Mouse (Mus musculus) limb, embryonic 12.5 days (tissue): ENCODE measurements around the gene Heatr3. TPM values are rescaled to one million over a fixed set of nuclear protein-coding genes. Genes with fewer than 3 reads are reported as not detected.

Source experiments
- ATAC-seq: fragments of 200-750 bp; cut with Nextera tagmentation; 2 replicates; pipeline ENCODE4 v1.8.0; 2017; ENCODE audit warnings: low read depth, moderate TSS enrichment; ENCODE audit not compliant: insufficient number of reproducible peaks, insufficient read depth, low FRiP score, low TSS enrichment
- H3K27ac ChIP-seq: fragments of 300-500 bp; sonication (generic); 2 replicates; pipeline ENCODE4 v1.5.1; 2016; ENCODE audit warnings: mild to moderate bottlenecking, moderate library complexity
- H3K27me3 ChIP-seq: fragments of 300-500 bp; sonication (generic); 2 replicates; pipeline ENCODE4 v1.6.1; 2016; ENCODE audit warnings: mild to moderate bottlenecking, moderate library complexity
- H3K36me3 ChIP-seq: fragments of 300-500 bp; sonication (generic); 2 replicates; pipeline ENCODE4 v1.6.1; 2016; ENCODE audit warnings: mild to moderate bottlenecking, moderate library complexity
- H3K4me1 ChIP-seq: fragments of 300-500 bp; sonication (generic); replicated peaks from 2 replicates; pipeline ENCODE4 v1.6.1; 2016
- H3K4me2 ChIP-seq: fragments of 300-500 bp; sonication (generic); 2 replicates; pipeline ENCODE4 v1.6.1; 2016; ENCODE audit warnings: mild to moderate bottlenecking, moderate library complexity
- H3K4me3 ChIP-seq: fragments of 300-500 bp; sonication (generic); replicated peaks from 2 replicates; pipeline ENCODE4 v1.5.1; 2016; ENCODE audit warnings: mild to moderate bottlenecking
- H3K9ac ChIP-seq: fragments of 300-500 bp; sonication (generic); replicated peaks from 2 replicates; pipeline ENCODE4 v1.6.1; 2016; ENCODE audit warnings: mild to moderate bottlenecking, moderate library complexity
- H3K9me3 ChIP-seq: fragments of 300-500 bp; sonication (generic); 2 replicates; pipeline ENCODE4 v1.6.1; 2016; ENCODE audit warnings: mild to moderate bottlenecking, moderate library complexity
- WGBS: fragments of 180-500 bp; shearing (Covaris S2); methylation state at CpG from one replicate; pipeline ENCODE4 v1.1.7; 2016; 5-methylcytosine and 5-hydroxymethylcytosine counted together
- polyA plus RNA-seq: library from polyadenylated mRNA; unstranded; fragments of >200 nt; fragmentation: Nextera tagmentation; extraction: Ambion mirVana; gene quantifications from 2 replicates; pipeline ENCODE4 v1.2.1, GENCODE M21; 2016

The Heatr3 gene
- polyA plus RNA-seq, result 55.5 and 56.2 TPM in 2 replicates

DNA sequence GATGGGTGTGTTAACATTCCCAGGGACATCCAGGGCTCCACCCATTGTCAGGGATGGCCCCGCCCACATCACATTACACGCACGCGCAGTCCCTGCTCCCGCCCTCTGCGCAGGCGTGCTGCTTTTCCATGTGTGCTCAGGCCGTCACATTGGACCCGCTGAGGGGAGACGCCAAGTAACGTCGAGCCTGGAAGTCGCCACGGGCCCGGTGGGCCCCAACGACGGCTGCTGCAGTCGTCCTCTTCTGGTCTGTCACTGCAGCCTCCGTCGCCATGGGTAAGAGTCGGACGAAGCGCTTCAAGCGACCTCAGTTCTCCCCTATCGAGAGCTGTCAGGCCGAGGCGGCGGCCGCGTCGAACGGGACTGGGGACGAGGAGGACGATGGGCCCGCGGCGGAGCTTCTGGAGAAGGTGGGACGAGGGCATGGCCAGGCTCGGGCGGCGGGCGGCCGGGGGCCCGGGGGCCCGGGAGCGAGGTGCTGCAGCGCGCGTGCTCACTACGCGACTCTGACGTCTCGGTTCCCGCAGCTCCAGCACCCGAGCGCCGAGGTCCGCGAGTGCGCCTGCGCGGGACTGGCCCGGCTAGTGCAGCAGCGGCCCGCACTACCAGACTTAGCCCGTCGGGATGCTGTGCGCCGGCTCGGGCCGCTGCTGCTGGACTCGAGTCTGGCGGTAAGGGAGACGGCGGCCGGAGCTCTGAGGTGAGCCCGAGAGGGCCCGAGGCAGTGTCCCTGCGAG is at the start of gene Heatr3:
Gene Heatr3, plus strand, starts transcription at position 108 of the 737 bp plus-strand sequence.
- Histone ChIP-seq H3K9ac (peak within 1 kb of the TSS; percentile 80), H3K4me3 (peak within 1 kb of the TSS; percentile 86), H3K27me3 (no peaks in the 10 kb centered on the region), H3K36me3 (peaks cover 65% of the 10 kb centered on the region), H3K4me2 (peak within 1 kb of the TSS; percentile 70), H3K27ac (peak within 1 kb of the TSS; percentile 89), H3K9me3 (no peaks in the 10 kb centered on the region), H3K4me1 (0 out of 2 replicates have a peak, but pooled peaks cover 6% of the 10 kb centered on the region)
- peak; percentile 96 for ATAC-seq
- WGBS, result under 1% methylated on average over 70 of the region's 79 CpGs

DNA sequence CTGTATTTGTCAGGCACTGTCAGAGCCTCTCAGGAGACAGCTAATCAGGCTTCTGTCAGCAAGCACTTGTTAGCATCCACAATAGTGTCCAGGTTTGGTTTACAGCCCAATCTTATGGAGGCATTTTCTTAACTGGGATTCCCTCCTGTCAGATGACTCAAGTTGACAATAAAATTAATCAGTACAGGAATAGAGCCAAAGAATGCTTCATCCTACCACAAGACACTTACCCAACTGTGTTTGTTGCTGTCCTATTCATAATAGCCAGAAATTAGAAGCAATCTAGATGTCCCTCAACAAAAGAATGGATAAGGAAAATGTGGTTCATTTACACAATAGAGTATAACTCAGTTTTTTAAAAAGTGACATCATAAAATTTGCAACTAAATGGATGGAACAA is 49.6 kb upstream of the Heatr3 start:
- no peak overlapping the region for H3K27ac ChIP-seq
- no peak overlapping the region for H3K4me3 ChIP-seq
- no peak for ATAC-seq

DNA sequence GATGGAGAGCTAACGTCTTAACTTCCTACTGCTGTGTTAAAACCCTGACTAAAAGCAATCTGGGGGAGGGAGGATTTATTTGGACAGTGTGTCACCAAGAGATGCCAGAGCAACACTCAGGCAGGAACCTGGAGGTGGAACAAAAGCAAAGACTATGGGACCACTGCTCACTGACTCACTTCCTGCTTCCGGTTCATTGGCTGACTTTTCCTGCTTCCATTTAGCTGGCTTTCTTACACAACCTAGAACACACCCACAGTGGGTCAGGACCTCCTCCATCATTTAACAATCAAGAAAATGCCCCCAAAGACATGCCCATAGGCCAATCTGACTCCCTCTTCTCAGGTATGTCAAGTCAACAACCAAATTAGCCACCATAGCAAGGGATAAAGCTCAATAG is 46.0 kb upstream of the Heatr3 start:
- Histone ChIP-seq H3K4me3 (no peak overlapping the region), H3K36me3 (no peaks in the 10 kb centered on the region), H3K9me3 (no peaks in the 10 kb centered on the region), H3K27me3 (no peaks in the 10 kb centered on the region), H3K4me1 (0 out of 2 replicates have a peak, but pooled peaks cover 5% of the 10 kb centered on the region), H3K27ac (no peak overlapping the region), H3K4me2 (no peak overlapping the region), H3K9ac (no peak overlapping the region)
- ATAC-seq, result no peak
- WGBS, result 85% methylated on average over 2 of the region's 2 CpGs

More for the DNA sequence above, 49.6 kb upstream of the Heatr3 start:
- Histone ChIP-seq H3K4me2 (no peak overlapping the region), H3K36me3 (no peaks in the 10 kb centered on the region), H3K9me3 (no peaks in the 10 kb centered on the region), H3K4me1 (no peaks in the 10 kb centered on the region), H3K27me3 (no peaks in the 10 kb centered on the region), H3K9ac (no peak overlapping the region)

DNA sequence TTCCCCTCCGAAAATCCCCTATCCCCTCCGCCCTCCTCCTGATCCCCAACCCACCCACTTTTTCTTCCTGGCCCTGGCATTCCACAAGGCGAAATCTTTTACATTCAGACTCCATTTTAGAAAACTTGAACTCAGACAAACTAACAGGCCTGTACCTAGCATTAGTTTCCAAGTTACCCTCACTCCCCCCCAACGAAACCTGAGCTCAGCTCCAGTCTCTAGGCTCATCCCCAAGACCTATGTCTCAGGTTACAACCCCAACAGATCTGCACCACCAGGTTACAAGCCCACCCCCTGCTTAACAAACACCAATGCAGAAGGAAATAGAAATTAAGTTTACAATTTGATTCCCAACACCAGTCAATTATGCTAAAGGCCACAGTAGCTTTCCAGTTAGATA is 44.3 kb upstream of the Heatr3 start:
- no peaks in the 10 kb centered on the region for H3K9me3 ChIP-seq
- H3K4me1 ChIP-seq, result 0 out of 2 replicates have a peak, but pooled peaks cover 5% of the 10 kb centered on the region
- ATAC-seq, result no peak

DNA sequence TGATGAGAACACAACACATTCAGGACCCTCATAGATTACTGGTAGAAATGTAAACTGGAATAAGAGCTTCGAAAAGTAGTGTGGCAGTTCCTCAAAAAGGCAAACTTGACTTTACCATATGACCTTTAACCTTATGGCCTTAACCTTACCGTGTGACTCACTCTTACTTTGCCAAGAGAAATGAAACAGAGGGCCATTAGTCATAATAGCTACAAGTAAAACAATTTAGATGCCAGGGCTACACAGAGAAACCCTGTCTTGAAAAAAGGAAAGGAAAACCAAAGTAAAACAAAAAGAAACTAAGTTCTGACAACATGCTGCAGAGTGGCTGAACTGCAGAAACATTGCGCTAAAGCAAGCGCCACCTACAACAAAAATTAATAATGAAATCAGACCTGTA is 38.8 kb upstream of the Heatr3 start:
- H3K36me3 ChIP-seq, result no peaks in the 10 kb centered on the region
- H3K4me1 ChIP-seq, result no peaks in the 10 kb centered on the region
- no peaks in the 10 kb centered on the region for H3K9me3 ChIP-seq
- H3K4me3 ChIP-seq, result no peak overlapping the region
- no peaks in the 10 kb centered on the region for H3K27me3 ChIP-seq
- H3K9ac ChIP-seq, result no peak overlapping the region
- H3K4me2 ChIP-seq, result no peak overlapping the region
- 86% methylated on average over 4 of the region's 4 CpGs for WGBS
- ATAC-seq, result no peak
- no peak overlapping the region for H3K27ac ChIP-seq

More for the DNA sequence above, 44.3 kb upstream of the Heatr3 start:
- no peaks in the 10 kb centered on the region for H3K27me3 ChIP-seq
- H3K4me2 ChIP-seq, result no peak overlapping the region
- H3K27ac ChIP-seq, result no peak overlapping the region
- no peaks in the 10 kb centered on the region for H3K36me3 ChIP-seq
- no peak overlapping the region for H3K4me3 ChIP-seq
- H3K9ac ChIP-seq, result no peak overlapping the region
- 55% methylated on average over 4 of the region's 4 CpGs for WGBS

DNA sequence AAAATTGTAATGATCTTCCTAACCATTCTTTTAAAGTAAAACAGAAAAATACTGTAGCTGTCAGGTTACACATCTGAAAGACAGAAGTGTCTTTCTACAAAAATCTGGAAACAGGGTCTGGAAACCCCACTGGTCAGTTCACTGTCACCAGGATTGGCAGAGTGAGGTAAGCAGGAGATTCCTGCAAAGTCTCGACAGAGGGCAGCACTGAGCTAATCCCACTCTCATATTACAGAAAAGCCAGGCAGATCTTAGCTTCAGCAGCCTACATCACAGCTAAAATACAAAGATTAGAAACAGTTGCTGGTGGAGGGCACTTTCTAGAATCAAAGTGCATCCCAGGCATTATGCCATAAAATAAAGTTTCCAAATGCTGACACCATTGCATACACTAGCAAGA is 38.1 kb upstream of the Heatr3 start:
- Histone ChIP-seq H3K27ac (no peak overlapping the region), H3K9me3 (no peaks in the 10 kb centered on the region), H3K4me2 (no peak overlapping the region), H3K36me3 (no peaks in the 10 kb centered on the region), H3K4me1 (no peaks in the 10 kb centered on the region), H3K4me3 (no peak overlapping the region), H3K9ac (no peak overlapping the region), H3K27me3 (no peaks in the 10 kb centered on the region)
- ATAC-seq, result no peak
- 0% methylated on average over 1 of the region's 1 CpGs for WGBS

DNA sequence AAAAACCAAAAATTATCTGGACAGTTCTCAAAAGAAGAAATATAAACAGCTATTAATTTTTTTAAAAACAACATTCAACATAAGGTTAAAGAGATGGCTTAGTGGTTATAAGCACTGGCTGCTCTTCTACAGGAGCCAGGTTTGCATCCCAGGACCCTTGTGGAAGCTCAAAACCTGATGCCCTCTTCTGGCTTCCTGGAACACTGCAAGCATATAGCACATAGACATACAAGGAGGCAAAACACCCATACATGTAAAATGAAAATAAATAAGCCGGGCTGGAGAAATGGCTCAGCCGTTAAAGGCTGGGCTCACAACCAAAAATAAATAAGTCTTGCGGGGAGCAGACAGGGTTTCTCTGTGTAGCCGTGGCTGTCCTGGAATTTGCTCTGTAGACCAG is 28.4 kb upstream of the Heatr3 start:
- WGBS, result 94% methylated on average over 4 of the region's 4 CpGs
- Histone ChIP-seq H3K9ac (no peak overlapping the region), H3K27me3 (no peaks in the 10 kb centered on the region), H3K4me2 (no peak overlapping the region), H3K27ac (no peak overlapping the region), H3K9me3 (no peaks in the 10 kb centered on the region; the same call in 1 of the 2 replicates), H3K36me3 (no peaks in the 10 kb centered on the region), H3K4me1 (no peaks in the 10 kb centered on the region), H3K4me3 (no peak overlapping the region)
- ATAC-seq, result no peak

DNA sequence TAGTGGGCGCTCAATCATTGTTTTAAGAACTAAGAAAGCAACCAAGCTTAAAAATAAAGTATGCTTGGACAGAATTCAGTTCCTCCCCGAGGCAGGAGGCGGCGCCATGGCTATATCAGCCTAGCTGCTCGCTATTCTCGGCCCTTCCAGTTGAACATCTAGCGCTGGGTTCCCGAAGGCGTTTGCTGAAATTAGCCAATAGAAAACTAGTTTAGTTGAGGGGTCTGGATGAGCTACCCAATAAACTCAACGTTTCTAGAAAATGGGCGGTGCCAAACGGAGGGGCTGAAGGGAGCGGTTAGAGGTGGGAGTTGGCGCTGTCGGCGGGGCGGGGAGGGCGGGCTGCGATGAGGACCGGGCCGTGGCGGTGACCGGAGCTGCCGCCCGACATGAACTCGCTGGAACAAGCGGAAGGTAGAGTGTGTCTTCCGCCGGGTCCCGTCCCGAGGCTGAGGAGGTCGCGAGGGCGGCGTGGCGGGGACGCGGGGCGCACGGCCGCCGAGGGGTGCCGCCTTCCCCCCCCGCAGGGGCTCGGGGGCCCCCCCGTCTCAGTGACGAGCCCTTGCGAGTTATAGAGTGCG is 19.1 kb upstream of the Heatr3 start, which contains the start of gene Cnep1r1:
Gene Cnep1r1, plus strand, starts transcription at position 314 of the 581 bp plus-strand sequence.
- Histone ChIP-seq H3K4me2 (peak within 1 kb of the TSS; percentile 80), H3K9ac (peak within 1 kb of the TSS; percentile 92), H3K4me3 (peak within 1 kb of the TSS; percentile 97), H3K9me3 (no peaks in the 10 kb centered on the region), H3K4me1 (peaks cover 11% of the 10 kb centered on the region; the same call in 1 of the 2 replicates), H3K27me3 (no peaks in the 10 kb centered on the region), H3K36me3 (peaks cover 31% of the 10 kb centered on the region), H3K27ac (peak within 1 kb of the TSS; percentile 83)
- ATAC-seq, result peak; percentile 97
- WGBS, result 1% methylated on average over 48 of the region's 49 CpGs

DNA sequence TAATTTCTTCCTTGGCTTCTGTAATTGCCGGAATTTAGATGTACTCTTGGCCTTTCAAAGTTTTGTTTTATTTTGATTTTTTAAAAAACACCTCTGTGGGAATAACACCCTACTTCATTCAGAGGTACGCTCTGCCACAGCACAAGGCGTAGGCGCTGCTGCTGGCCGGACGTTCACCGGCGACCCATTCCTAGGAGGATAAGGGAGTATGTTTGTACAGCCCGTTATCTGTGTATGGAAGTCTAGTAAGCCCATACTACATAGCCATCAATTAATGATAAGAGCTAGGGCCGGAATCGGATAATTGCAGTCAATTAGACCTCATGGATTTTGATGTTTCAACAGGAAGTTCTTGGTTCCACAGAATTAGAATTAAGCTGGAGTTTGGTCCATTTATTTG is 18.6 kb upstream of the Heatr3 start:
- Histone ChIP-seq H3K9me3 (no peaks in the 10 kb centered on the region), H3K4me3 (peak overlapping the region; percentile 97), H3K27me3 (no peaks in the 10 kb centered on the region), H3K36me3 (peaks cover 33% of the 10 kb centered on the region), H3K4me1 (peaks cover 11% of the 10 kb centered on the region; the same call in 1 of the 2 replicates), H3K9ac (peak overlapping the region; percentile 92), H3K4me2 (peak overlapping the region; percentile 80), H3K27ac (peak overlapping the region; percentile 83)
- ATAC-seq, result no peak
- 2% methylated on average over 11 of the region's 11 CpGs for WGBS

DNA sequence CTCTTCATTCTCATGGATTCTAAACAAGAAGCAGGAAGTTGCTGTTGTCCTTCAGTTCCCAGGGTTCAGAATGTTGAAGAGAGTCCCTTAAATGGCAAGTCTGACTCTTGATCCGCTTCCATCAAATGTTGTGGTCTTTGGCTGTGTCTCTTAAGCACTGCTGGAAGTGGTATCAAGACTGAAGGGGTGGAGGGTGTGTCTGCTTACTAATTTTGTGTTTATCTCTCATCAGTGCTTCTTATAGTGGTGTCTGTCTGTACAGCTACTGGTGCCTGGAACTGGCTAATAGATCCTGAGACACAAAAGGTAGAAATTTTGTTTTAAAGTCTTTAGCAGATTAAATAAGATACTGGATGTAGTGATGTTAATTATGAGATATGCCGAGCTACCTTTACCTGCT is 12.8 kb upstream of the Heatr3 start:
- Histone ChIP-seq H3K9me3 (no peaks in the 10 kb centered on the region), H3K27ac (no peak overlapping the region), H3K9ac (no peak overlapping the region), H3K36me3 (peaks cover 84% of the 10 kb centered on the region), H3K4me2 (no peak overlapping the region), H3K4me3 (no peak overlapping the region), H3K4me1 (peaks cover 4% of the 10 kb centered on the region; the same call in 1 of the 2 replicates), H3K27me3 (no peaks in the 10 kb centered on the region)
- ATAC-seq, result no peak
- WGBS, result 90% methylated on average over 2 of the region's 2 CpGs

DNA sequence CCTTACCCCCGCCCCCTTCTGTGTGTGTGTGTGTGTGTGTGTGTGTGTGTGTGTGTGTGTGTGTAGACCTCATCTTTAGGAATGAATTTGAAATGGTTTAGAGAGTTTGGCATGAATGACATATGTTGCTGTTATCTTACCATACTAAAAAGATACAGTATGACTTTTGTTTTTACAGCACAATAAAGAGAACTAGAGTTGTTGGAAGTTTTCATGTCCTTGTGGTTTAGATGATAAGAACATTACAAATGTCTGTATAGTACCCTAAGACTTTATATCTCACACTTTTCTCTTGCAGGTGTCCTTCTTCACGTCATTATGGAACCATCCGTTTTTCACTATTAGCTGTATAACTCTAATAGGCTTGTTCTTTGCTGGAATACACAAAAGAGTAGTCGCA is 8.3 kb upstream of the Heatr3 start:
- H3K36me3 ChIP-seq, result peaks cover 89% of the 10 kb centered on the region
- WGBS, result 96% methylated on average over 4 of the region's 4 CpGs
- no peak for ATAC-seq
- H3K4me2 ChIP-seq, result no peak overlapping the region
- H3K9me3 ChIP-seq, result no peaks in the 10 kb centered on the region
- H3K27ac ChIP-seq, result no peak overlapping the region
- no peak overlapping the region for H3K4me3 ChIP-seq
- peaks cover 3% of the 10 kb centered on the region; the same call in 1 of the 2 replicates for H3K4me1 ChIP-seq
- no peaks in the 10 kb centered on the region for H3K27me3 ChIP-seq
- H3K9ac ChIP-seq, result no peak overlapping the region
